Mouse (Mus musculus) CH12.LX (cell line): ENCODE measurements around the gene Gm16181. TPM values are rescaled to one million over a fixed set of nuclear protein-coding genes. Genes with fewer than 3 reads are reported as not detected.

Experiments
- DNase-seq: peaks from one replicate; pipeline ENCODE4 v3.0.0-alpha.2; 2013; ENCODE audit errors: extremely low read depth
- H3K27ac ChIP-seq: 2 replicates; pipeline ENCODE4 v1.5.1; 2012; ENCODE audit warnings: low read depth, mild to moderate bottlenecking, control low read depth, moderate library complexity; ENCODE audit not compliant: insufficient read depth
- H3K27me3 ChIP-seq: replicated peaks from 2 replicates; pipeline ENCODE3; 2012; ENCODE audit warnings: inconsistent platforms
- H3K36me3 ChIP-seq, 2 experiments: replicated peaks in 1 of 2; 2 replicates each; pipeline versions ENCODE3 to v1.6.1; 2012; ENCODE audit warnings: inconsistent platforms in 1 of 2, low read length in 1 of 2, mild to moderate bottlenecking in 1 of 2, mixed read lengths in 1 of 2, moderate library complexity in 1 of 2; ENCODE audit not compliant: control insufficient read depth in 1 of 2, insufficient read depth in 1 of 2
- H3K4me1 ChIP-seq, 2 experiments: 2 replicates each; pipeline ENCODE4 v1.6.1; 2012; ENCODE audit warnings: inconsistent platforms in 1 of 2, moderate library complexity in 1 of 2; ENCODE audit not compliant: insufficient read depth in 2 of 2, control insufficient read depth in 1 of 2
- H3K4me2 ChIP-seq: 2 replicates; pipeline ENCODE4 v1.6.1; 2012; ENCODE audit warnings: low read depth, mild to moderate bottlenecking, control low read depth; ENCODE audit not compliant: poor library complexity, insufficient read depth, severe bottlenecking
- H3K4me3 ChIP-seq, 3 experiments: fragments of 150-350 bp in 1 of 3; sonication (generic) in 1 of 3; replicated peaks in 1 of 3; 2 replicates each; pipeline versions ENCODE3 to v1.5.1; 2011 to 2012; ENCODE audit warnings: low read depth in 2 of 3, low read length in 2 of 3, mild to moderate bottlenecking in 2 of 3, moderate library complexity in 2 of 3, control low read depth in 1 of 3, improper control_type of control experiment in 1 of 3, inconsistent platforms in 1 of 3, mixed read lengths in 1 of 3; ENCODE audit not compliant: poor library complexity in 1 of 3
- H3K79me2 ChIP-seq: replicated peaks from 2 replicates; pipeline ENCODE4 v1.6.1; 2012; ENCODE audit warnings: mild to moderate bottlenecking, moderate library complexity; ENCODE audit not compliant: control insufficient read depth, poor library complexity, insufficient read depth, severe bottlenecking; ENCODE audit errors: extremely low read depth
- H3K9ac ChIP-seq: 2 replicates; pipeline ENCODE4 v1.6.1; 2012; ENCODE audit warnings: low read depth, mild to moderate bottlenecking, control low read depth, moderate library complexity; ENCODE audit not compliant: insufficient read depth
- H3K9me3 ChIP-seq: replicated peaks from 2 replicates; pipeline ENCODE3; 2012; ENCODE audit warnings: low read length, inconsistent platforms, mixed read lengths
- BHLHE40 ChIP-seq: IDR thresholded peaks from 2 replicates; pipeline ENCODE4 v1.6.1; 2011; ENCODE audit warnings: mild to moderate bottlenecking, low read depth, low read length, improper control_type of control experiment
- CHD1 ChIP-seq: IDR thresholded peaks from 2 replicates; pipeline ENCODE4 v1.6.1; 2012; ENCODE audit warnings: low read depth, low read length, improper control_type of control experiment, inconsistent platforms
- CHD2 ChIP-seq: IDR thresholded peaks from 2 replicates; pipeline ENCODE4 v1.6.1; 2011; ENCODE audit warnings: low read length, improper control_type of control experiment
- CTCF ChIP-seq, 2 experiments: IDR thresholded peaks in 1 of 2; conservative IDR thresholded peaks in 1 of 2; 2 replicates each; pipeline ENCODE4 v1.5.1; 2011 to 2012; ENCODE audit warnings: low read depth in 2 of 2, low read length in 2 of 2, improper control_type of control experiment in 1 of 2, inconsistent platforms in 1 of 2, mild to moderate bottlenecking in 1 of 2, moderate library complexity in 1 of 2
- E2F4 ChIP-seq: IDR thresholded peaks from 2 replicates; pipeline ENCODE4 v1.6.1; 2011; ENCODE audit warnings: low read depth, low read length, improper control_type of control experiment; ENCODE audit not compliant: insufficient replicate concordance
- ELF1 ChIP-seq: IDR thresholded peaks from 2 replicates; pipeline ENCODE4 v1.6.1; 2014; ENCODE audit warnings: low read depth, mild to moderate bottlenecking, inconsistent platforms, low read length, improper control_type of control experiment
- ETS1 ChIP-seq: conservative IDR thresholded peaks from 2 replicates; pipeline ENCODE4 v1.6.1; 2012; ENCODE audit warnings: low read depth, mild to moderate bottlenecking, inconsistent platforms, low read length, improper control_type of control experiment, moderate library complexity
- GABPA ChIP-seq: IDR thresholded peaks from 2 replicates; pipeline ENCODE4 v1.6.1; 2012; ENCODE audit warnings: low read depth, low read length, improper control_type of control experiment, inconsistent platforms; ENCODE audit not compliant: insufficient replicate concordance
- HCFC1 ChIP-seq: IDR thresholded peaks from 2 replicates; pipeline ENCODE4 v1.6.1; 2012; ENCODE audit warnings: low read depth, mild to moderate bottlenecking, inconsistent platforms, low read length, improper control_type of control experiment
- JUN ChIP-seq: IDR thresholded peaks from 2 replicates; pipeline ENCODE4 v1.6.1; 2011; ENCODE audit warnings: low read depth, mild to moderate bottlenecking, low read length, improper control_type of control experiment, moderate library complexity; ENCODE audit not compliant: insufficient read depth
- JUND ChIP-seq: conservative IDR thresholded peaks from 2 replicates; pipeline ENCODE4 v1.6.1; 2011; ENCODE audit warnings: low read depth, low read length, improper control_type of control experiment
- KAT2A ChIP-seq: IDR thresholded peaks from 2 replicates; pipeline ENCODE4 v1.6.1; 2012; ENCODE audit warnings: low read length, improper control_type of control experiment, inconsistent platforms; ENCODE audit not compliant: insufficient replicate concordance
- MAFK ChIP-seq: IDR thresholded peaks from 2 replicates; pipeline ENCODE4 v1.6.1; 2011; ENCODE audit warnings: low read length, improper control_type of control experiment; ENCODE audit not compliant: insufficient replicate concordance
- MAX ChIP-seq: IDR thresholded peaks from 2 replicates; pipeline ENCODE4 v1.6.1; 2011; ENCODE audit warnings: low read length, improper control_type of control experiment
- MEF2A ChIP-seq: IDR thresholded peaks from 2 replicates; pipeline ENCODE4 v1.6.1; 2014; ENCODE audit warnings: low read depth, mild to moderate bottlenecking, inconsistent platforms, low read length, improper control_type of control experiment, borderline replicate concordance
- MXI1 ChIP-seq: IDR thresholded peaks from 2 replicates; pipeline ENCODE4 v1.6.1; 2011; ENCODE audit warnings: mild to moderate bottlenecking, low read depth, low read length, improper control_type of control experiment
- MYC ChIP-seq: IDR thresholded peaks from 2 replicates; pipeline ENCODE4 v1.6.1; 2011; ENCODE audit warnings: low read depth, mild to moderate bottlenecking, improper control_type of control experiment, low read length
- NELFE ChIP-seq: IDR thresholded peaks from 2 replicates; pipeline ENCODE4 v1.6.1; 2011; ENCODE audit warnings: low read depth, low read length, improper control_type of control experiment
- NRF1 ChIP-seq: IDR thresholded peaks from 2 replicates; pipeline ENCODE4 v1.6.1; 2014; ENCODE audit warnings: low read depth, mild to moderate bottlenecking, inconsistent platforms, low read length, improper control_type of control experiment, moderate library complexity
- PAX5 ChIP-seq: IDR thresholded peaks from 2 replicates; pipeline ENCODE4 v1.6.1; 2012; ENCODE audit warnings: low read length, inconsistent platforms, mixed read lengths
- POLR2A ChIP-seq: IDR thresholded peaks from 2 replicates; pipeline ENCODE4 v1.6.1; 2011; ENCODE audit warnings: low read depth, mild to moderate bottlenecking, improper control_type of control experiment, low read length
- POLR2AphosphoS2 ChIP-seq: IDR thresholded peaks from 2 replicates; pipeline ENCODE4 v1.6.1; 2011; ENCODE audit warnings: low read depth, low read length, improper control_type of control experiment
- RAD21 ChIP-seq: IDR thresholded peaks from 2 replicates; pipeline ENCODE4 v1.6.1; 2011; ENCODE audit warnings: low read depth, mild to moderate bottlenecking, low read length, improper control_type of control experiment, moderate library complexity
- RCOR1 ChIP-seq: conservative IDR thresholded peaks from 2 replicates; pipeline ENCODE4 v1.6.1; 2012; ENCODE audit warnings: low read depth, mild to moderate bottlenecking, inconsistent platforms, low read length, improper control_type of control experiment
- SMC3 ChIP-seq: IDR thresholded peaks from 2 replicates; pipeline ENCODE4 v1.6.1; 2011; ENCODE audit warnings: low read depth, low read length, improper control_type of control experiment
- TBP ChIP-seq: conservative IDR thresholded peaks from 2 replicates; pipeline ENCODE4 v1.6.1; 2011; ENCODE audit warnings: low read depth, low read length, improper control_type of control experiment
- TCF12 ChIP-seq: IDR thresholded peaks from 2 replicates; pipeline ENCODE4 v1.6.1; 2014; ENCODE audit warnings: low read depth, mild to moderate bottlenecking, inconsistent platforms, low read length, improper control_type of control experiment
- UBTF ChIP-seq: IDR thresholded peaks from 2 replicates; pipeline ENCODE4 v1.6.1; 2012; ENCODE audit warnings: low read depth, mild to moderate bottlenecking, inconsistent platforms, low read length, improper control_type of control experiment, moderate library complexity
- USF1 ChIP-seq: IDR thresholded peaks from 2 replicates; pipeline ENCODE4 v1.6.1; 2014; ENCODE audit warnings: low read depth, mild to moderate bottlenecking, inconsistent platforms, low read length, improper control_type of control experiment
- USF2 ChIP-seq: conservative IDR thresholded peaks from 2 replicates; pipeline ENCODE4 v1.6.1; 2011; ENCODE audit warnings: low read depth, low read length, improper control_type of control experiment
- ZC3H11A ChIP-seq: IDR thresholded peaks from 2 replicates; pipeline ENCODE4 v1.6.1; 2012; ENCODE audit warnings: low read depth, mild to moderate bottlenecking, inconsistent platforms, low read length, improper control_type of control experiment
- ZKSCAN1 ChIP-seq: IDR thresholded peaks from 2 replicates; pipeline ENCODE4 v1.6.1; 2012; ENCODE audit warnings: low read depth, inconsistent platforms, low read length, improper control_type of control experiment, borderline replicate concordance
- ZMIZ1 ChIP-seq: IDR thresholded peaks from 2 replicates; pipeline ENCODE4 v1.6.1; 2012; ENCODE audit warnings: low read depth, mild to moderate bottlenecking, inconsistent platforms, low read length, improper control_type of control experiment
- ZNF384 ChIP-seq: IDR thresholded peaks from 2 replicates; pipeline ENCODE4 v1.6.1; 2012; ENCODE audit warnings: low read depth, low read length, improper control_type of control experiment, inconsistent platforms
- dilution Hi-C: fragments of 300-500 bp; cut with MboI; formaldehyde crosslinking; loops from 2 replicates; pipeline ENCODE4 v1.14.3; 2020; ENCODE audit warnings: low sequenced_read_pairs; ENCODE audit not compliant: extremely low pct_unique_long_range_greater_than_20kb, extremely low pct_ligation_motif_present
- in situ Hi-C: fragments of 300-500 bp; cut with MboI; formaldehyde crosslinking; loops from 3 replicates; pipeline ENCODE4 v1.14.3; 2019; ENCODE audit warnings: low sequenced_read_pairs, low pct_ligation_motif_present, low pct_unique_long_range_greater_than_20kb, mixed read lengths
- polyA plus RNA-seq: library from polyadenylated mRNA; unstranded; fragments of >175 nt; gene quantifications from 2 replicates; pipeline ENCODE4 v1.2.1, GENCODE M21; 2012; ENCODE audit warnings: low read depth; ENCODE audit not compliant: insufficient read length
- total RNA-seq, 2 experiments: library from RNA; depleted of rRNA; stranded (reverse); fragments of 300-350 nt in 1 of 2; fragments of >200 nt in 1 of 2; gene quantifications; 2 replicates each; pipeline ENCODE4 v1.2.3; 2012 to 2014

Gene Gm16181
- total and polyA plus RNA-seq, 3 experiments, result not detected

DNA sequence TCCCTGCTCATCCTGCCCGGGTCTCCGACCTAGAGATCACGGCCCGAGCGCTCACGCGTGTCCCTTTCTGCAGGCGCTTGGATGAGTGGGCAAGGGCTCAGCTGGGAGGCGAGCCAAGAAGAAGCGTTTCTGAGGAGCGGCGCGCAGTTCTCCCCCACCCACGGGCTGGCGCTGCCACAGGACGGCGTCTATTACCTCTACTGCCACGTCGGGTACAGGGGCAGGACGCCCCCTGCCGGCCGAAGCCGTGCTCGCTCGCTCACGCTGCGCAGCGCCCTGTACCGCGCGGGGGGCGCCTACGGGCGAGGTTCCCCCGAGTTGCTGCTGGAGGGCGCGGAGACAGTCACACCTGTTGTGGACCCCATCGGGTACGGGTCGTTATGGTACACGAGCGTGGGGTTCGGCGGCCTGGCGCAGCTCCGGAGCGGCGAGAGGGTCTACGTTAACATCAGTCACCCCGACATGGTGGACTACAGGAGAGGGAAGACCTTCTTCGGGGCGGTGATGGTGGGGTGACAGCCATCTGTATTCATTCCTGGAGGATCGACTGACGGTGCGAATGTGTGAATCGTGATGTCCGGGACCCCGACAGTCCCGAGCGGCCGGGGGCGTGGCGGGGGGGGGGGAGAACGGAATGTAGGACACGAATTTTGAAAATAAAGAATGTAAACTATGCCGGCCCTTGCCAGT lies 24.9 kb upstream of the Gm16181 start (continued):
- TF ChIP-seq TBP, result no peak
- 0 out of 2 replicates have a peak, but pooled peaks have one; percentile 20 for TF ChIP-seq ZMIZ1
- TF ChIP-seq SMC3, result peak; percentile 93
- no peak for TF ChIP-seq ZKSCAN1
- TF ChIP-seq TCF12, result peak; percentile 54; the same call in 1 of the 2 replicates
- no peak for TF ChIP-seq USF1
- TF ChIP-seq RCOR1, result peak; percentile 60; the same call in 1 of the 2 replicates
- TF ChIP-seq ZC3H11A, result peak; percentile 66
- peak; percentile 59 for TF ChIP-seq NELFE
- no peak for TF ChIP-seq PAX5
- TF ChIP-seq POLR2AphosphoS2, result no peak
- peak; percentile 87 for TF ChIP-seq MXI1
- no peak for TF ChIP-seq GABPA
- no peak for TF ChIP-seq E2F4
- no peak for TF ChIP-seq POLR2A

DNA sequence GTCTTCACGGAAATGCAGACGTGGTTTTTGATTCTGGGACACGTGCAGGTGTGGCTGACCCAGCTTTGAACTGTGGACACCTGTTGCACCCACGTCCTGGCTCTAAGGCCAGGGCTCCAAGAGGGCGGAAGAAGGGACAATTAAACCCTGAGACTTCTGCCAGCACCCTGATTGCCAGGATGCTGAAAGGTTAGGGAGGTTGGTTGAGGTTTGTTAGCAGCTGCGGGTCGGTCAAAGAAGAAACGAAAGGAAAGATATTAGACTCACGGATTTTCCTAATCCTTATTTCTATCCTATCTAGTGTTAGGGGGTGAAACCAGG lies 24.4 kb upstream of the Gm16181 start:
- peaks cover 3 to 15% of the 10 kb centered on the region in 2 experiments for H3K36me3 ChIP-seq
- peak overlapping the region; percentile 71 for H3K9ac ChIP-seq
- H3K27ac ChIP-seq, result peak overlapping the region; percentile 96
- H3K9me3 ChIP-seq, result no peaks in the 10 kb centered on the region
- peaks cover 21 to 43% of the 10 kb centered on the region in 2 experiments for H3K4me1 ChIP-seq
- DNase-seq, result no peak
- peaks cover 23% of the 10 kb centered on the region for H3K79me2 ChIP-seq
- dilution Hi-C loops (no loop called here), in situ Hi-C loops (no loop called here)
- H3K27me3 ChIP-seq, result no peaks in the 10 kb centered on the region
- peak overlapping the region; percentile 92 for H3K4me2 ChIP-seq
- H3K4me3 ChIP-seq, result peak overlapping the region; percentile 60 to 80 (median 78)
- no peak for TF ChIP-seq RAD21
- no peak for TF ChIP-seq CHD2
- TF ChIP-seq TBP, result no peak
- TF ChIP-seq RCOR1, result no peak
- TF ChIP-seq MAX, result no peak
- no peak for TF ChIP-seq E2F4
- no peak for TF ChIP-seq JUND
- no peak for TF ChIP-seq POLR2AphosphoS2
- no peak for TF ChIP-seq POLR2A
- no peak for TF ChIP-seq KAT2A
- TF ChIP-seq MYC, result no peak
- no peak; the same call in 1 of the 2 replicates for TF ChIP-seq MXI1
- TF ChIP-seq MAFK, result no peak
- TF ChIP-seq ZMIZ1, result no peak
- TF ChIP-seq HCFC1, result no peak
- TF ChIP-seq PAX5, result no peak
- no peak for TF ChIP-seq ZKSCAN1
- 0 out of 2 replicates have a peak, but pooled peaks have one; percentile 34 for TF ChIP-seq ELF1
- TF ChIP-seq ETS1, result no peak
- TF ChIP-seq ZC3H11A, result no peak
- no peak for TF ChIP-seq MEF2A
- no peak for TF ChIP-seq CTCF (conservative IDR thresholded peaks at IDR 0.05 in 1 of 2, IDR thresholded peaks at IDR 0.05 in 1 of 2; ENCODE audit: low read depth in 2 of 2, low read length in 2 of 2)
- TF ChIP-seq USF1, result no peak
- TF ChIP-seq JUN, result no peak
- TF ChIP-seq UBTF, result no peak
- TF ChIP-seq NRF1, result no peak
- TF ChIP-seq TCF12, result 0 out of 2 replicates have a peak, but pooled peaks have one; percentile 11
- TF ChIP-seq USF2, result no peak
- TF ChIP-seq GABPA, result no peak
- no peak for TF ChIP-seq CHD1
- TF ChIP-seq BHLHE40, result peak; percentile 85
- no peak for TF ChIP-seq SMC3
- no peak for TF ChIP-seq ZNF384
